Mouse (Mus musculus) kidney, postnatal 0 days (tissue): ENCODE measurements around the gene Hist1h1e. TPM values are rescaled to one million over a fixed set of nuclear protein-coding genes. Genes with fewer than 3 reads are reported as not detected.
"Not testable (repeated sequence)": the region's sequence is repeated elsewhere in the genome, so short reads cannot be mapped to it uniquely, and the experiment has no call there.

Experiments
- ATAC-seq: fragments of 200-750 bp; cut with Nextera tagmentation; replicated peaks from 2 replicates; pipeline ENCODE4 v1.8.0; 2017; ENCODE audit warnings: low read depth, moderate number of reproducible peaks, moderate TSS enrichment, moderate library complexity; ENCODE audit not compliant: low FRiP score
- DNase-seq: peaks from one replicate; pipeline ENCODE4 v3.0.0-alpha.2; 2016; ENCODE audit warnings: low spot score
- H3K27ac ChIP-seq: fragments of 300-500 bp; sonication (generic); 2 replicates; pipeline ENCODE4 v1.5.1; 2014; ENCODE audit warnings: mild to moderate bottlenecking
- H3K27me3 ChIP-seq: fragments of 300-500 bp; sonication (generic); 2 replicates; pipeline ENCODE4 v1.6.1; 2014; ENCODE audit warnings: low read length, mixed read lengths; ENCODE audit not compliant: insufficient read depth
- H3K36me3 ChIP-seq: fragments of 300-500 bp; sonication (generic); 2 replicates; pipeline ENCODE4 v1.6.1; 2014; ENCODE audit warnings: low read length, mixed read lengths; ENCODE audit not compliant: insufficient read depth
- H3K4me1 ChIP-seq: fragments of 300-500 bp; sonication (generic); replicated peaks from 2 replicates; pipeline ENCODE4 v1.6.1; 2014; ENCODE audit warnings: antibody characterized with exemption, low read length, mixed read lengths; ENCODE audit not compliant: insufficient read depth
- H3K4me2 ChIP-seq: fragments of 300-500 bp; sonication (generic); 2 replicates; pipeline ENCODE4 v1.6.1; 2014; ENCODE audit warnings: mild to moderate bottlenecking, low read length, moderate library complexity, mixed read lengths
- H3K4me3 ChIP-seq: fragments of 300-500 bp; sonication (generic); replicated peaks from 2 replicates; pipeline ENCODE4 v1.5.1; 2014; ENCODE audit warnings: low read depth, low read length
- H3K9ac ChIP-seq: fragments of 300-500 bp; sonication (generic); 2 replicates; pipeline ENCODE4 v1.6.1; 2014; ENCODE audit warnings: low read depth, low read length
- H3K9me3 ChIP-seq: fragments of 300-500 bp; sonication (generic); replicated peaks from 2 replicates; pipeline ENCODE4 v1.6.1; 2016; ENCODE audit warnings: low read length, inconsistent platforms, mixed read lengths
- CTCF ChIP-seq: IDR thresholded peaks from 2 replicates; pipeline ENCODE4 v1.5.1; 2016; ENCODE audit warnings: antibody characterized with exemption, low read depth, mild to moderate bottlenecking, moderate library complexity
- WGBS: fragments of 180-500 bp; shearing (Covaris S2); extraction: QIAGEN DNeasy Blood & Tissue Kit; methylation state at CpG from one replicate; pipeline ENCODE4 v1.1.7; 2014; 5-methylcytosine and 5-hydroxymethylcytosine counted together
- polyA plus RNA-seq: library from polyadenylated mRNA; unstranded; fragments of >200 nt; fragmentation: Nextera tagmentation; extraction: Ambion mirVana; gene quantifications from 2 replicates; pipeline ENCODE4 v1.2.1, GENCODE M21; 2015

Hist1h1e gene
- polyA plus RNA-seq, 1 experiment from 2014 or later = 14.3 TPM

DNA sequence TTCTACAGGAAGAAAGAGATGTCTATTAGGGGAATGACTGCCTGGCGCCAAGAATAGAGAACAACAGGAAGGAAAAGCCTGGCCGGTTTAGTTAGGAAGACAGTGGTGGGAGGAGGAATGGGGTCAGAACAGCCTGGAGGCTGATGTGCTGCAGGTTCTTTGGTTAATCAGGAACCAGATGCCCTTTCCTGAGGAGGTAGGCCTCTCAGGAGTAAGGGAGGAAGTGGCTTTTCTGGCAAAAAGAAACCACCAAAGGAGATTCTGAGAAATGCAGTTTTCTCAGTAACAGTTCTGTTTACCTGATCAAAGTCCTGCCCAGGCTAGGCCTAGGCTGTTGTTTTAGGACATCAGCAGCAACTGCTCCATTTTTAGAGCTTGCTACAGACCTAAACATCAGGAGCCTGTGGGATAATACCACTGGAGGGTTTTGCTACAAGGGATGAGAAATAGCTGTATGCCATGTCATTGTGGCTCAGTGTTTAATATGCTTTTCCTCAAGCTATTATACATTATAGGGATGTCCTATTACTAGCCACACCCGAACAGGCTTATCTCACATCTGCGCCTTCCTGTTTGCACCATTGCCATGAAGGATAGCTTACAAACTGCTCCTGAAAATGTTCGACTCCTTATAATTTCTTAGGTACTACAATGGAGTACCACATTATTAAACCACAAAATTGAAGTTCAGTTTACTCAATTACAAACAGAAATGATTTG is 29.1 kb downstream of the Hist1h1e start:
- no peak for TF ChIP-seq CTCF
- Histone ChIP-seq H3K4me3 (no peak overlapping the region), H3K4me1 (peaks cover 4% of the 10 kb centered on the region; the same call in 1 of the 2 replicates), H3K27ac (peak overlapping the region; percentile 78), H3K9me3 (no peaks in the 10 kb centered on the region), H3K27me3 (no peaks in the 10 kb centered on the region), H3K4me2 (no peak overlapping the region), H3K9ac (no peak overlapping the region; the same call in 1 of the 2 replicates), H3K36me3 (no peaks in the 10 kb centered on the region)
- WGBS = 49% methylated on average over 5 of the region's 5 CpGs
- DNase-seq (peak; percentile 72), ATAC-seq (peak; percentile 43; the same call in 1 of the 2 replicates)

DNA sequence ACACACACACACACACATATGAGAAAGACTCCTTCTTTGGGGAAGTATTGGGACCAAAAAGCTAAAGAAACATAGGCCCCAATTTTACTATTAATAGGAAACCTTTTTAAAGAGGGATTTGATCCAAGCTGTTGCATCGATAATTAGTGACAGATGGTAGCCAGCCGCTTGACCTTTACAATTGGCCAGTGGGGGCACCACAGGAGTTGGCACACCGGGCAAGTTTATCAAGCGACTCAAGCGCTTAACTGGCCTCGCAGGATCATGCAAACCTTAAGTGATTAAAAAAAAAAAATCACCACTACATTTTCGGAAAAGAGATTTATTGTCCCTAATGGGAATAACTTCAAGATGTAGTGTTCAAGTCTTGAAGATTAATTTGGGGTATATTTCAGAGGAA is 29.7 kb downstream of the Hist1h1e start:
- no peaks in the 10 kb centered on the region for H3K36me3 ChIP-seq
- no peaks in the 10 kb centered on the region for H3K27me3 ChIP-seq
- no peak overlapping the region; the same call in 1 of the 2 replicates for H3K9ac ChIP-seq
- no peak overlapping the region for H3K4me3 ChIP-seq
- ATAC-seq (no peak), DNase-seq (no peak)
- H3K27ac ChIP-seq = peak overlapping the region; percentile 78
- H3K9me3 ChIP-seq = no peaks in the 10 kb centered on the region
- WGBS = 49% methylated on average over 7 of the region's 7 CpGs
- peaks cover 4% of the 10 kb centered on the region; the same call in 1 of the 2 replicates for H3K4me1 ChIP-seq
- TF ChIP-seq CTCF = no peak
- H3K4me2 ChIP-seq = no peak overlapping the region

DNA sequence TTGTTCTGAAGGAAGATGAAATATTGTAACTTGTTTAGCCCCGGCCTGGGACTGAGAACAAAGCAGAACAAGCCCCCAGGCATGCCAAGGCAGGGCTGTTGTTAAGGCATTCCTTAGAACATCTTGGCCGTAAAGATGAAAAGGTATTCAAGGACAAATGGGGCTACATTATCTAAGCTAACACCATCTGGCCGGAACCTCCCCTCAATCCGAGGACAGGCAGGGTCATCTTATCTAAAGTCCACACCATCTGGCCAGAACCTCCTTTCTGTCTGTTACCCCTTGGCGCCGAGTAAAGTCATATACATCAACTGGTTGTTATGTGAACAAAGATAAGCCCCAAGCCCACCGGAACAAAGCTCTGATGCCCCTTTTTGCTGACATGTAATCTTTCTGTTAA is 30.5 kb downstream of the Hist1h1e start:
- not testable (repeated sequence) for H3K27me3 ChIP-seq, H3K36me3 ChIP-seq, H3K27ac ChIP-seq, DNase-seq, H3K4me2 ChIP-seq, ATAC-seq, H3K9ac ChIP-seq, H3K9me3 ChIP-seq, H3K4me1 ChIP-seq, H3K4me3 ChIP-seq
- WGBS = 85% methylated on average over 7 of the region's 7 CpGs

DNA sequence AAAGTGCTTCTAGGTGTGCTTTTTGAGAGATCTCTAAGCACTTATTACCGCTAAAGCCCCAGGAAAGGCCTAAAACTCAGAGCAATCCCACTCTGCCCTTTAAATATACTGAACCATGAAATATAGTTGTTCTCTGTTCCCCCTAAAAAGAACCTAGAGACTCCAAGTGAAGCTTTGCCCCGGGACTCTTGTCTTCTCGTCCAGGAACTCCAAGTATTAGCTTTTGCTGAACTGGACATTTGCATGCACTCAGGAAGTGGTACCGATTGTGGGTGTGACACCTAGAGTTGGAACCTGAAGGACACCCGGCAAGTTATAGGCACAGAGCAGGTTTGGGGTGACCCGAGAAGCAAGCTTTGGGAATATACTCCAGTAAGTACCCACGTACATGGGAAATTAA is 31.2 kb downstream of the Hist1h1e start:
- no peak for TF ChIP-seq CTCF
- no peak overlapping the region for H3K27ac ChIP-seq
- ATAC-seq = no peak

DNA sequence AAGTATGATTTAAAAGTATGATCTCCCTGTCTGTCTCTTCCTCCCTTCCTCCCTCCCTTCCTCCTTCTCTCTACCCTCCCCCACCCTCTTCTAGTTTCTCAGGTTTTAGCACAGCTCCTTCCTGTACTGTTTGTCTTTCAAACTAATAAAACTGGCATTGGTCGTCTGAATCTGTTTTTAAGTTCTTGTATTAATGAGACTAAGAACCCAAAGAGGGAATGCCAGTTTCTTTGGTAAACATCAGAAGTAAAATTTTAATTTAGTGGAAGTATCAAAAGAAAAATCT is 35.5 kb downstream of the Hist1h1e start:
- peak overlapping the region; percentile 78 for H3K4me2 ChIP-seq
- no peaks in the 10 kb centered on the region for H3K27me3 ChIP-seq
- H3K27ac ChIP-seq = peak overlapping the region; percentile 94
- peak overlapping the region; percentile 48 for H3K9ac ChIP-seq
- no peak for TF ChIP-seq CTCF
- peak overlapping the region; percentile 49 for H3K4me3 ChIP-seq
- ATAC-seq = no peak
- 4% methylated on average over 1 of the region's 1 CpGs for WGBS
- H3K9me3 ChIP-seq = no peaks in the 10 kb centered on the region
- H3K36me3 ChIP-seq = no peaks in the 10 kb centered on the region
- no peaks in the 10 kb centered on the region for H3K4me1 ChIP-seq
- DNase-seq = peak; percentile 41

More for the DNA sequence above, 31.2 kb downstream of the Hist1h1e start:
- no peak overlapping the region for H3K9ac ChIP-seq
- H3K9me3 ChIP-seq = no peaks in the 10 kb centered on the region
- 93% methylated on average over 7 of the region's 7 CpGs for whole genome bisulfite sequencing
- no peak overlapping the region for H3K4me2 ChIP-seq
- no peaks in the 10 kb centered on the region for H3K27me3 ChIP-seq
- no peak overlapping the region for H3K4me3 ChIP-seq
- H3K36me3 ChIP-seq = no peaks in the 10 kb centered on the region
- no peak for DNase-seq
- H3K4me1 ChIP-seq = peaks cover 4% of the 10 kb centered on the region; the same call in 1 of the 2 replicates

DNA sequence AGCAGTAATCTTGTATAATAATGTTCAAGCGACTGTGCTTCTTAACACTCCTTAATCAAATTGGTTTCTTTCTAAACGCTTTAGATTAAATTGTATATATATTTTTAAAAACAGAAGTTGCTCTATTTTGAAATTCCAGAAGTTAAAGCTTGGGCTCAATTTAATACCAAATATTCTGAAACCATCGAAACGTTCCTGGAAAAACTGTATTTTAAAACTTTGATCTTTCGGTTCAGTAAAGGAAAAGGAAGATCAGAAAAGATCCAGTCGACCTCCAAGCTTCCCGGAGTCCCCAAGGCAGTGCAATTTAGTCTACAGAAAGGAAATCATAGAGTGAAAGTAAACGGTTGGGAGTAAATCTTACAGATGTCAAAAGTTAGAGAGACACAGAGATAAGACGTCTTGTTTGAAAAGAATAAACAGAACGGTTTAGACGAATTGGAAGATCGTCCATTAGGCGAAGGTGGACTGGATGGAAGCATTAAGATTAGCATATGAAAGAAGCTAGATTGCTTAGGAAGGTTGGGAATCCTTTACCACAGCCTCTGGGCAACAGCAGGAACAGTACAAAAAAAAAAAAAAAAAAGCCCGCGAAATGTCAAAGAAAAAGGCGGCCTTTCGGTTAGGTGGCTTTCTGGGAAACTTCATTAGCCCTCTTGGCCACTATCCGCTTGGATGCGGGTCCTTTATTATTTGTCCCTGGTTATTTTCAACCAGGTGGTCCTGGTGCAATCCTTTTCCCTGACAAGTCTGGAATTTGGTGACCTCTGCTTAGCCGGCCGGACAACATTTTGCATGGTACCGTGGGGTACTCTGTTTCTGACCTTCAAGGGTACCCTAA is 36.0 kb downstream of the Hist1h1e start:
- no peaks in the 10 kb centered on the region for H3K27me3 ChIP-seq
- 1% methylated on average over 21 of the region's 22 CpGs for WGBS
- H3K36me3 ChIP-seq = no peaks in the 10 kb centered on the region
- H3K4me3 ChIP-seq = peak overlapping the region; percentile 49
- DNase-seq = peak; percentile 49
- peak overlapping the region; percentile 48 for H3K9ac ChIP-seq
- TF ChIP-seq CTCF = no peak
- H3K27ac ChIP-seq = peak overlapping the region; percentile 97
- no peaks in the 10 kb centered on the region for H3K4me1 ChIP-seq
- ATAC-seq = no peak
- peak overlapping the region; percentile 78 for H3K4me2 ChIP-seq
- H3K9me3 ChIP-seq = no peaks in the 10 kb centered on the region

DNA sequence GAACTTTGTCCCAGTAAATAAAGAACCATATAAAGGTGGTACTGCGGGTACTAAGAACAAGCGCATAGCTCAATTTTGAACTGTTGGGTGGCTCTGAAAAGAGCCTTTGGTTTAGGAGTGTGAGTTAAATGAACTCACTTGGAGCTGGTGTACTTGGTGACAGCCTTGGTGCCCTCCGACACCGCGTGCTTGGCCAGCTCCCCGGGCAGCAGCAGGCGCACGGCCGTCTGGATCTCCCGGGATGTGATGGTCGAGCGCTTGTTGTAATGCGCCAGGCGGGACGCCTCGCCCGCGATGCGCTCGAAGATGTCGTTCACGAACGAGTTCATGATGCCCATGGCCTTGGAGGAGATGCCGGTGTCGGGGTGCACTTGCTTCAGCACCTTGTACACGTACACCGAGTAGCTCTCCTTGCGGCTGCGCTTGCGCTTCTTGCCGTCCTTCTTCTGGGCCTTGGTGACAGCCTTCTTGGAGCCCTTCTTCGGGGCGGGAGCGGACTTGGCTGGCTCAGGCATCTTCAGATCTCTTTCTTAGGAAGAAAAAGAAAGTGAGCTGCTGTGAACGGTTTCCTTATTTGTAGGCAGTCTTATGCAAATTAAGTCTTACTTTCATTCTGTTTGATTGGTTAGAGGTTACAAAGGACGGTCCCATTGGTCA is 36.8 kb downstream of the Hist1h1e start:
- DNase-seq = peak; percentile 98
- Histone ChIP-seq H3K4me2 (peak overlapping the region; percentile 78), H3K27ac (peak overlapping the region; percentile 97), H3K9ac (peak overlapping the region; percentile 76), H3K4me3 (peak overlapping the region; percentile 49)
- peak; percentile 82 for ATAC-seq
- not testable (repeated sequence) for H3K9me3 ChIP-seq, H3K27me3 ChIP-seq, H3K36me3 ChIP-seq, H3K4me1 ChIP-seq
- 0% methylated on average over 21 of the region's 36 CpGs for WGBS
